Mouse (Mus musculus) heart, postnatal 14 days (tissue): Measurements from ENCODE around the gene Jag2. TPM values are rescaled to one million over a fixed set of nuclear protein-coding genes. Genes with fewer than 3 reads are reported as not detected.

ENCODE experiments used
- DNase-seq, 2 experiments: peaks; one replicate each; pipeline ENCODE4 v3.0.0; 2021 to 2022
- intact Hi-C: fragments of 180-260 bp; cut with DNase I; formaldehyde crosslinking; loops from one replicate; pipeline ENCODE4 v1.15.1; 2025
- microRNA-seq, 2 experiments: library from miRNA; unstranded; fragments of <30 nt; microRNA quantifications; one replicate each; pipeline ENCODE4 v1.2.0; 2021 to 2022
- total RNA-seq, 2 experiments: library from RNA; stranded (reverse); gene quantifications; 2 replicates each; pipeline ENCODE4 v1.2.3; 2021

Jag2 gene
- total RNA-seq, 2 experiments from 2014 or later, result 32.1 to 32.4 TPM

- DNase-seq, result no peak
- intact Hi-C loops, result loop anchor here (2.0 to 10.0 kb wide), 2 partner anchors 83 to 201 kb away; partner anchors contain the start of gene Tex22
These were observed 55.4 kb downstream of the Jag2 start for GRCm38 (mm10) chr12:112874199-112874598.

- intact Hi-C loops, result loop anchor here (2.0 to 10.0 kb wide), 2 partner anchors 83 to 201 kb away; partner anchors contain the start of gene Tex22
These were observed 56.0 kb downstream of the Jag2 start for GRCm38 (mm10) chr12:112873452-112874190.

GRCm38 (mm10) chr12:112872991-112873390 is 56.6 kb downstream of the Jag2 start:
- intact Hi-C loops, result loop anchor here (10.0 kb wide), 1 partner anchor 202 kb away; the partner anchor contains the start of gene Tex22

More at GRCm38 (mm10) chr12:112873452-112874190, 56.0 kb downstream of the Jag2 start:
- peak; percentile 70 to 77 for DNase-seq

GRCm38 (mm10) chr12:112871272-112871671 is 58.3 kb downstream of the Jag2 start:
- no peak for DNase-seq
- intact Hi-C loops, result loop anchor here (10.0 kb wide), 1 partner anchor 204 kb away; the partner anchor contains the start of gene Tex22

More at GRCm38 (mm10) chr12:112872991-112873390, 56.6 kb downstream of the Jag2 start:
- no peak for DNase-seq

- intact Hi-C loops, result loop anchor here (10.0 kb wide), 1 partner anchor 204 kb away; the partner anchor contains the start of gene Tex22
- DNase-seq, result no peak
These were observed 58.8 kb downstream of the Jag2 start for GRCm38 (mm10) chr12:112870775-112871174.

- intact Hi-C loops, result loop anchor here (10.0 kb wide), 1 partner anchor 205 kb away; the partner anchor contains the start of gene Tex22
- DNase-seq, result no peak
These were observed 59.8 kb downstream of the Jag2 start for GRCm38 (mm10) chr12:112869783-112870204.

GRCm38 (mm10) chr12:112868178-112869087 is 61.1 kb downstream of the Jag2 start, which contains the start of gene Gpr132:
Gene Gpr132, minus strand, starts transcription at chr12:112868228.
- intact Hi-C loops, result no loop called here
- no peak for DNase-seq

GRCm38 (mm10) chr12:112867106-112867674 is 62.4 kb downstream of the Jag2 start:
- no peak for DNase-seq
- intact Hi-C loops, result no loop called here

- intact Hi-C loops, result no loop called here
- no peak for DNase-seq
These were observed 63.0 kb downstream of the Jag2 start for GRCm38 (mm10) chr12:112866467-112867080.

- intact Hi-C loops, result no loop called here
- no peak for DNase-seq
These were observed 64.8 kb downstream of the Jag2 start for GRCm38 (mm10) chr12:112864804-112865203.

GRCm38 (mm10) chr12:112861911-112862321 is 67.7 kb downstream of the Jag2 start:
- DNase-seq, result no peak
- intact Hi-C loops, result no loop called here

GRCm38 (mm10) chr12:112860765-112861164 is 68.8 kb downstream of the Jag2 start:
- no peak for DNase-seq
- intact Hi-C loops, result no loop called here

- DNase-seq, result no peak
- intact Hi-C loops, result no loop called here
These were observed 69.6 kb downstream of the Jag2 start for GRCm38 (mm10) chr12:112859930-112860329.

GRCm38 (mm10) chr12:112858581-112859336 is 70.8 kb downstream of the Jag2 start:
- intact Hi-C loops, result no loop called here
- no peak for DNase-seq

Small RNA genes within 50 kb of the gene (microRNA-seq; reads per million reads assigned to microRNA genes)
- 0.54 to 1.1 reads per million in 2 experiments for gene Mir6941

Other genes starting within 250 kb of the Jag2 start
- gene Cep170b, start 209.3 kb downstream of the Jag2 start, total RNA-seq, result 1 to 10 TPM; 8.6 to 9.9 TPM
- gene Pld4, start 169.1 kb downstream of the Jag2 start, total RNA-seq, result 1 to 10 TPM; 6.3 to 8.0 TPM
- gene Ahnak2, start 127.1 kb downstream of the Jag2 start, total RNA-seq, result 10 to 100 TPM; 14.5 to 19.5 TPM
- 1 to 10 TPM; 1.9 to 2.2 TPM for gene Clba1, start 120.8 kb downstream of the Jag2 start, total RNA-seq
- 10 to 100 TPM in 1 of 2 experiments, 1 to 10 TPM in 1; 7.8 to 12.1 TPM for gene Cdca4, start 100.4 kb downstream of the Jag2 start, total RNA-seq
- 1 to 10 TPM in 1 of 2 experiments, under 1 TPM in 1; 0.22 to 2.0 TPM for gene Gpr132, start 61.5 kb downstream of the Jag2 start, total RNA-seq
- 1 to 10 TPM; 8.3 to 8.6 TPM for gene Nudt14, start 12.3 kb upstream of the Jag2 start, total RNA-seq
- gene Btbd6, start 46.7 kb upstream of the Jag2 start, total RNA-seq, result 10 to 100 TPM; 16.8 TPM
- gene Brf1, start 70.9 kb upstream of the Jag2 start, total RNA-seq, result 10 to 100 TPM; 28.3 to 28.8 TPM
- gene Pacs2, start 84.7 kb upstream of the Jag2 start, total RNA-seq, result 10 to 100 TPM; 29.0 to 32.1 TPM
- under 1 TPM in 1 of 2 experiments, not detected in 1; 0.27 TPM for gene Tex22, start 144.7 kb upstream of the Jag2 start, total RNA-seq
- gene Mta1, start 168.5 kb upstream of the Jag2 start, total RNA-seq, result 10 to 100 TPM; 45.1 to 46.8 TPM
- gene Crip2, start 210.5 kb upstream of the Jag2 start, total RNA-seq, result 1,000 to 10,000 TPM; 1,350 to 1,351 TPM
- gene Crip1, start 216.5 kb upstream of the Jag2 start, total RNA-seq, result 100 to 1,000 TPM; 198 to 224 TPM
- gene Tedc1, start 226.6 kb upstream of the Jag2 start, total RNA-seq, result 1 to 10 TPM; 1.1 to 2.1 TPM